Mouse (Mus musculus) lung, adult 18-20 months (tissue): ENCODE measurements at regions not wholly inside any gene's neighbourhood (a gene's known extent, or its start where the extent isn't known, plus 50 kb on each side); places are given as distances from the start of the nearest gene placed in this dataset.

Experiments
- DNase-seq, 2 experiments: peaks; one replicate each; pipeline ENCODE4 v3.0.0; 2022; ENCODE audit warnings: mixed read lengths in 2 of 2

DNA sequence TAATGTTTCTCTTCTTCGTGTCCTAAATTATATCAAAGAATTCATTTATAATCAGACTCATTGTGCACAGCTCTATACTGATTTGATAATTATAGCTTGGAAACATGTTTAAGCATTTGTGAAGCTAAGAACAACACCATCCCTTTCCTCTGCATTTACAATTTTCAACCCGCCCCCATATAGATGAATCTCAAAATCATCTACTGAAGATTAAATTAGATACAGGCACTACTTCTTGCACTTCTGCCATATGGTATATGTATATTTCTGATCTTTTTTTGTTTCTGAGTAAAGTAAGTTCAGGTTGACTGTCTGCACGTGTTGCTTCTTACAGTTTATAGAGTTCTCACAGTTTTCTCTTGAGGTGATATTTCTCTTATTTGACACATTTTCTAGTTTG is 583.1 kb upstream of the C030005K15Rik start:
- no peak for DNase-seq

DNA sequence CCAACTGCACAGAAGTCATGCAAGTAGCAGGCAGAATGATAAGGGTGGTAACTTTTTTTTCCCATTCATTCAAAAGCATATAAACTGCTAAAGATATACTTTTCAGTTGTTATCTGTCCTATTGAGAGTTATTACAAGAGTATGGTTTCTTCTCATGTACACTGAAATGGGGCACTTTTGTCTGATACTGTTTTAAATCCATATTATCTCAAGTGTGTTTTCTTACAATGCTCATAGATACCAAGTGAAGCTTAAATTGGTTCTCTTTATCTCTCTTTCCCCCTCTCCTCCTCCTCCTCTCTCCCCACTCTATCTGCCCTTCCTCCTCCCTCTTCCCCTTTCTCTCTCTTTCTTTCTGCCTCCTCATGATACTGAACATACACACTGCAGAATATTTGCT is 584.8 kb upstream of the C030005K15Rik start:
- DNase-seq, result no peak

DNA sequence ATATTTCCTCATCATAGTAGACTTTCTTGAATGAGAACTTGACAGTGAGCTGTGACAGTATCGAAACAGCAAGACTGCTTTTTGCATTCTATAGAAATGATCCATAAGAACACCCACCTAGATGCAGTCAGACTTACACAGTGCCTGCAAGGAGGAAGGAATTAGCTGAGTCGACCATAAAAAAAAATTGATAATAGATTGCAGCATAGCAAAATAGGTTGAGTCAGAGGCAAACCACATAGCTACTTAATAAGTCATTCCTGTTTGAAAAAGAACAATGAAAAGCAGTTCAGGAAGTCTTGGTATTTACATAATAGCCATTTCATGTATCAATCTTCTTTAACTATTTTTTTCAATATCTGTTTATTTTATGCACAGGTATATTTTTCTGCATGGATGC is 591.9 kb upstream of the C030005K15Rik start:
- no peak for DNase-seq

DNA sequence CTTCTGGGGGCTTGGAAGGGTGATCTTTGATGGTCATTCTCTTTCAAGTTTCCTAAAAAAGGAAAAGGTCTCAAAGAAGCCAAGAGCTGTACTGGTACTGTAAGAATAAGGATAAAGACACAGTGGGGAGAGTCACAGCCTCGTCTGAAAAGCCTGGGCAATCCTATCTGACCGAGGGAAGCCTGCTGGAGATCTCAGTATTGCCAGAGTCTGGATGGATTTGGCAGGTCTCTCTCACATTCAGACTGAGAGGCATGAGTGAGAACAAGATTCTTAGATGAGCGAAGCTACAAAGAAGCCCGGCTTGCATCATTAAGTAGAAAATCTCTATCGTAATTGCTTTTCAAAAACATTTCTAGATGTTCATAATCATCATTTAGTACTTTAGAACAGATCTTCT is 590.4 kb upstream of the Atp2b1 start:
- DNase-seq, result no peak

DNA sequence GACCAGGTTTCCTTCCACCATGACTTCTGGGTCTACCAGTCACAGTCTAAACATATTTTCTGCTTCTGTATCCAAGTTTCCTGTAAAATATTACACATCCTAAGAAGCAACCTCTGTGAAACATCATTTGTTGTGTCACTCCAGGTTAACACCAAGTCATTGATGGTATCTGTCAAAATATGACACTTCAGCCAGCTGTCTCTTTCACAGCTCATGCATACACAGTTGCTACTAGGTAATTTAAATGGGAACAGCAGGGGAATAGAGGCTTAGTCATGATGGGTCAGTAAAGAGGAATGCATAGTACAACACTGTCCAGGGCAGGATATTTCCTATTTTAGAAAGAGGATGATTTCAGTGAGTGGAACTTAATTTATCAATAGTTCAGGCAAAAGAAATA is 589.6 kb upstream of the Atp2b1 start:
- no peak for DNase-seq

DNA sequence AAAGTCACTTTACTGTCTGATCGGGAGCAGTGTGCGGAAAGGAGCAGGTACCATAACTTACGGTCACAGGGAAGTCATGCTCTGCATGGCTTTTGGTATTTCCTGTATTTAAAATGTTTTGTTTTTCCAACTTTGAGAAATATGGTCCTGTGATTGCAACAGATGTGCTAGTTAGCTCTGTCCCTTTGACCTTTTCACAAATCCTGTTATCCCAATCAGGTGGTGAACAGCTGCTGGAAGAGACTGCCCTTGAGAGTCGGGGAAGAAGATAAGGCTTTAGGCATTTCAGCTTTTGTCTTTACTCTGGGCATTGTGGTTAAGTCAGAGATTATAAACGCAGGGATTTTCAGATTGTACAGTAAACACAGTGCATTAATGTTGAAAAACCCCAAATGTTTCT is 588.5 kb upstream of the Atp2b1 start:
- no peak for DNase-seq

DNA sequence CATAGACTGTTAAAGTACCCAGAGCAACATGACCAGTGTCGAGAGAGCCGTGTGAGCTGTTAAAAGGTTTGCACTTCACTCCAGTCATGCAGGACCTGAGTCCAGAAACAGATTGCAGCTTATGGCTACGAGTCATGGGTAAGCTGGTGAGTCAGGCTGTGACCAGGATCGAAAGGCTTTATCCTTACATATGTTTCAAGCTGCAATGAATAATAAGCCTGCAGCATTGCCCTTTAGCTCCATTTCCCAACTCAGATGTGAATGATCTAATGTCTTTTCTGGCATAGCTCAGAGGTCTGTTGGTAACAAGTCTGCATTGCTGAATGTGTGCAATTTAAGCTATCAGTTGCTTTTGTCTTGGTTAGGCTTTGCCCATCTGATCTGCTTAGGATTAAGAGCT is 581.5 kb upstream of the Atp2b1 start:
- DNase-seq, result no peak

DNA sequence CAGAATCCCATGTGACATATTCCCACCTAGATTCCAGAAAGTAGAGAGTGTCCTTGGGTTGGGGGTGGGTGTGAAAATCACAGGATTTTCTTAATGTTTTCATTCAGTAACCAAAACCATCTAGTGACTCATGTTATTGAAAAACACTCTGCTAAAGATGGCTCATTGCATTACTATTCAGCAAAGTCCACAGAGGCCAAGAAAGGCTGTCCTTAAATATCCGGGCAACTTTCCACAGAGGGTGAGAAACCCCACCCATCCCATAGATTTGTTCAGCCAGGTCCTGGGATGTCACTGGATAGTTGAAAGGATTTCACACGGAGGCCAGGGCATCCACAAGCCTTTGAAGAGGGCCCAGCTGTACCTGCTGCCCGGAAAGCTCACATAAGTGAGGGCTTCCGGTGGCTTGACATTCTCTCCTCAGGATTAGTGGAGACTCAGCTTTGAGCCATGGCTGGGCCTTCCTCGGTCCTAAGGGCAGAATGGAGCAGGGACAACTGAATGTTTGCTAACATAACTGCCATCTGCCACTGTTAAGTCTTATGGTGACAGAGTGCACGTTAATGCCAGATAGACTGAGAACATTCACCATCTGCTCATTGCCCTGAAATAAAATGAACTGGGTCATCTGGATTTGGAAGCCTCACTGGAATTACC is 580.7 kb upstream of the Atp2b1 start:
- peak; percentile 4 to 15 for DNase-seq

DNA sequence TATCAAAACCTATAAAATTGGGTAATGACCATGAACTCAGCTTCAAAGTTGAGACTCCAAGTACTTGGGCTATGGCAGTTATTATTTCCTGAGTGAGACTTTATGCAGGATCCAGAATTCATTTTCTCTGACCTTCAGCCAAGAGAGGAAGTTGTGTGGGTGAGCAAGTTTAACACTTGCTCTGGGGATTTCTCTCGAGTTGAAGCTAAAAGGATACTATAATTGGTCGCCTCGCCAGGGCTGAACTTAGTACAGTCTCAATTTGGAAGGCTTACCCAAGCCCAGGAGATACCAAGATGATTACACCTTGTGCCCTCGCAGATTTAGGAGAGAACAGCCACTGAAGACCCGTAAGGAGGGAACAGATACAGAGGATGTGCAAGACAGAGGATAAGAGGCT is 570.4 kb upstream of the Atp2b1 start:
- no peak for DNase-seq

DNA sequence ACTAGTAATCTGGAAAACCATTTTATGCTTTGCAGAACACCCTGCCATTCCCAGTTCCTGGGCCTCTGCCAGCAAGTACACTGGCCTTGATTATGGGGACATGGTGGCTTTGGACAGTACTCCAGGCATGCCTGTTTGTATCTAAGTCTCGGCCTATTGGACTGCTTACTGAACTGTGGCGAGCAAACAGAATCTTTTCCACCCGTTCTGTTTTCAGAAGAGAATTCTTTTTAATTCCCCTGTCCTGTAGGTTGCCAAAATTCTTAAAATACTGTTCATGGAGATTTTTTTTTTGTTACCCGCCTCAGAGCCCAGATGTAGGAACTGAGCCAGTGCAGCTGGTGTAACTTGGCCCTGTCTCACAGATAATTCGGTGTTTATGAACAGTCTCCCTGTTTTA is 564.7 kb upstream of the Atp2b1 start:
- peak; percentile 5 to 7 for DNase-seq

DNA sequence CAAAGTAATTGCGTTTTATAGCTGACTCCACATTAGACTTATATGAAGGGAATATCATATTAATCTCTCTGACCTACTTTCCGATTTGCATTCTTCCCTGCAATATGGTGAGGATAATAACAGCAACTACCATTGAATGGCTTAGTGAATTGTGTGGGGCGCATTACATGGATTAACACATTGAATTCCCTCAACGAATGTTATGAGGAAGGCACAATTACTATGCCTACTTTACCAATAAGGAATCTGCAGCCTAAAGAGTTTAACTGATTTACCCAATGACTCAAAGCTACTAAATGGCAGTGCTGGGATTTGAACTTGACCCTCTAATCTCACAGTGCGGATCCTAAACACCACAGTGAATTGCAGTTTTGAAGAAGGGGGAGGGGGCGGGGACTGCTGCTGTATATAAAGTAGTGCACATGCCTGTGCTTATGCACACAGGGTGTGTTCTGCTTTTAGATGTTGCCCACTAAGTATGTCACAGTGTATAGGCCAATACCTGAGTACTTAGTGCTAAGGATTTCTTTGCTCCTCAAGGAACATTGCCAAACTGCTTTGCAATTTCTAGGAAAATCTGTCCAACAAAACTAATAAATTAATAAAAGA is 563.8 kb upstream of the Atp2b1 start:
- no peak for DNase-seq

DNA sequence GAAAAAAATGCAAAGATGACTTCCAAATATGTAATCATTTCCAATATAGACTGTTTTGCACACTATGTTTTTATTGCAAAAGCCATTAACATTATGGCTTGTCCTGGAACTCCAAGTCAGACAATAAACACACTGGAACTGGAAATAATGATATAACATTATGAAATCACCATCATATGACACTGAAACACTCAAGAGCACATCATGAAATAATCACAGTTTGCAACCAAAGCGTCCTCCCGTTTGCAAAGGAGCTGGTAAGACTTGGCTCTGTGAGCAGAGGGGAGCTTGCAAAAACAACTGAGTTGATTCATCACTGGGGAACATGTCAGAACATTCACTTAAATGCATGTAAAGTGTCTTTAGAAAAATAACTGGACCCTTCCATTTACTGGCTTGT is 562.1 kb upstream of the Atp2b1 start:
- no peak for DNase-seq

DNA sequence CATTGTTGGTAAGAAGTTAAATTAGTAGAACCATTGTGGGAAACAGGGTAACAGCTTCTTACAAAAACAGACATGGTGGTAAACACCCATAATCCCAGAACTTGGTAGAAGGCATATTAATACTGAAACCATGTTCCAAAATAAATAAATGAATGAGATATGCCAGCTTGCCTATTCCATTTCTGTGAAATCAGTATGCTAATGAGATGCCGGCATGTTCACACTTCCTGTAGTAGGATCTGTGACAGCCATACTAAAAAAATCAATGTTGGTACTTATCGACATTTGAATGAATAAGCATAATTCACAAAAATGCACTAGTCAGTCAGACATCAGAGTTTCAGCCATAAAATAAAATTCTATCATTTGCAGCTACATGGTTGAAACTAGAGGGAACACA is 559.7 kb upstream of the Atp2b1 start:
- DNase-seq, result no peak

DNA sequence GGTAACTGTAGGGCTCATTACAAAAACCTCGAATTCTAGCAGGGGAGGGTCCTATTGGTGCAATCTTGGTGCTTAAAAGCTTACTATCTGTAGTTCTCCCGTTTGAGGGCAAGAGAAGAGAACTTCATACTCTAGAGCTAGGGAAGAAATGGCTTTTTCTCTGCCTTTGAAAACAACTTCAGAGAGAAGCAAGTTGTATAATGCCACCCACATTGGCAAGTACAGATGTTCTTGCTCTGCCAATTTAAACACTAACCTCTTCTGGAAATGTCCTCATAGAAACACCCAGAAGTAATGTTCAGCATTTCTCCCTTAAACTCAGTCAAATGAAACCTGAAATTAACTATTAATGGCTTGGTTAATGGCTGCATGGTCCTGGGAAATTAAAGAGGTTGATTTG is 549.6 kb upstream of the Atp2b1 start:
- no peak for DNase-seq

DNA sequence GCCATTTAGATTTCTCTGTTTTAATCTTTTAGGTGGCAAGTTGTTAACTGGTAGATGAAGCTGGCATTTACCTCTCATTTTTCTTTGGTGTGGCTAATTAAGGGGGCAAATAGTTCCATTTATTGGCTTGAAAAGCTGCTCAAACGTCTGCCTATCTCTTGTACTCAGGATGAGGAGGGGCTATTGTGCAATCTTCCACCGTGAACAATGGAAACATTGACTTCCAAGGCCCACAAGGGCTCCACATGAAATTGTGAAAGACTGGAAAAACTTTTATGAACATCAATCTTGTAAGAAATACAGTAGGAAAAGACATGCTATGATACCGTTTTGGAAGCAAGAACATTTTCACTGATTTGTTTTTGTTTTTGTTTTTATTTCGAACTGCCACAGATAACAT is 541.6 kb upstream of the Atp2b1 start:
- DNase-seq, result peak in 1 of 2 experiments; percentile 7

DNA sequence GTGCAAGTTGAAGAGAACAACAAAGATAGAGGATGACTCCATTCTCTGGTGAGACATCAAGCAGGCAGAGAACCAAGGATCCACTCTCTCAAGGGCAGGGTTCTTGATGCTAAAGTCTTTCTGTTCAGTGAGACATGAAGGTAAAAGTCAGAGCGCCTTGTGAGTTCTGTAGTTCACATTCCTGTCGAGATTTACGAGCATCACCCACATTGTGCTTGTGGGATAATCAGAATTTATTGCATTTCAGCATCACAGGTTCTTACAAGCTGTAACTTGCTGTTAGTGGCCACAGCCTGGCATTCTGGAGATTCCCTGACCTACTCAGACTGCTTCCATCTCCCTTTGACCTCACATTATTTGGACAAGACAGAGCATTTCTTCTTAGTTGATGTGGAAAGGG is 540.9 kb upstream of the Atp2b1 start:
- DNase-seq, result no peak

DNA sequence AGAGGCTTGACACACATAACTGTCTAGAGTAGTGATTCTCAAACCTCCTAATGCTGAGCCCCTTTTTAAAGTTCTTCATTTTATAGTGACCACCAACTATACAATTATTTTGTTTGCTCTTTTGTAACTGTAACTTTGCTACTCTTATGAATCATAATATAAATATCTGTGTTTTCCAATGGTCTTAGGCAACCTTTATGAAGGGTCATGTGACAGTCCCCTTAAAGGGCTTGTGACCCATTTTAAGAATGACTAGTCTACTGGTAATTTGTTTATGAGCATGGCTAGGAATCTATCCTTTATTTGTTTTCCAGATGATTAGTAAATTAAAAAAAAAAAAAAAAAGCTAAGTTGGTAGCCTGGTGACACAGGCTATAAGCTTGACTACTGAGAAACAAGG is 539.5 kb upstream of the Atp2b1 start:
- DNase-seq, result no peak

DNA sequence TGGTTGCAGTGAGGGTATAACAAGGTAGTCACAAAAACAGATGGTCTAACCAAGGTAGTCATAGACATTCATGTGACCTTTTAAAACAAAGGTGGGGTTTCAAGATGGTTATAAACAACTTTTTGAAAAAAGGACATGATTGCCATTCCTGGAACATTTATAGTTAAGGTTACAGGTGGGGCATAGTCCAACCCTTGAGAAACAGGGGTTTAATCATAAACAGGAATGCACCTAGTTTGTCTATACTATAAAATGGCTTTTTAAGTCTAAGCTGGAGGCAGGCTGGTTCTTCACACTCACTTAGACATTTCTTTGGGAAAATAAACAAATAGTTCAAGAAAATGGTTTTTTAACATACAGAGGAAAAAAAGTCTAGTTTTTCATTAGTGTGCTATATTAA is 525.7 kb upstream of the Atp2b1 start:
- DNase-seq, result no peak

DNA sequence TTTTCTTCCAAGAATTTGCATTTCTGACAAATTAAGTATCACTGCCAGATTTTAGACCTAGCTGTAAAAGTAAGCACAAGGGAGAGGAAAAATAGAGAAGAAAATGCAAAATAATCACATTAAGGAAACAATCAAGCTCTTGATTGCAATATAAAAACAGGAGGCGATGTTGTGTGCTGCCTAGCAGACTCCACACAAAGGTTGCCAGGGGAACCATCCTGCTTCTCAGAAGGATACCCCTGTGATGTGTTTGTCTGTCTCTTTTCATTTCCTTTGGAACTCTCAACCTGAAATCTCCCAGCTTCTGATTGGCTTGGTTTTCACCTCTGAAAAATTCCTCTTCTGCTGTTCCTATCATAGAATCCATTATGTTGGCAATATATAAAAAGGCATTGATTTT is 514.3 kb upstream of the Atp2b1 start:
- no peak for DNase-seq

DNA sequence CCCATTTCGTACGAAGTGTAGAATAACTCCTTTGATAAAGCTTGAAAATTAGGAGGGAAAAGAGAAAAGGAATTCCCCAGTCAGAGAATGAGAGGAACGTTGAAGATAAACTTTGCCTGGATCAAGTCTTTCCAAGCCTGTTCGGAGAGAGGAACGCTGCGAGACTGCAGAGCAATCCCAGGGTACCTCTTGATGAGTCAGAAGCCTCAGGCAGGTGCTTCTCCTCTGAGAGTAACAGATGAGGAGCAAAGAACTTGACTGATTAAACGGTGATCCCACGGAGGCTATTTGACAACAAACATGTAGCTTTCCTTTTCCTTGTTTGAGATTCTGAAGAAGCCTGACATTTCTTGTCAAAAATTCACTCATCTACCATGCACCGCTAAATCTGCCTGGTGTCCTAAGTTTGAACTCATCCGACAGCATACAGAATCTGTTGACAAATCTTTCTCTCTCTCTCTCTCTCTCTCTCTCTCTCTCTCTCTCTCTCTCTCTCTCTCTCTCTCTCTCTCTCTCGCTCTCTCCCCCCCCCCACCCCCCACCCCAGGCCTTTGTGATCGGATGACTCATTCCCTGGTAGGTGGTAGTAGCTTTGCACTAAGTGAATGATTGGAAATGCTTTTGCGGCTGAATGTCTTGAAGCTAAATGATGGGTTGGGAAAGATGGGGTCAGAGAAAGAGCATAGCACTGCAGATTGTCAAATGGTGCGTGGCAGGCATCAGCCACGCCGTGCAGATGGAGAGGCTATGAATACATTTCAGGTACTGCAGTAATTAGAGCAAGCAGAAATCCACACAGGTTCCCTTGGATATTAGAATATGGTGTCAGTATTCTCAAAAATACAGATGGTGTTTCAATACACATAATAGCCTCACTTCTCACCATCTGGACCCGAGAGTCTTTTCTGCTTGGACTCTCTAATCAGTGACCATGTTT is 496.1 kb upstream of the Atp2b1 start:
- DNase-seq, result no peak

DNA sequence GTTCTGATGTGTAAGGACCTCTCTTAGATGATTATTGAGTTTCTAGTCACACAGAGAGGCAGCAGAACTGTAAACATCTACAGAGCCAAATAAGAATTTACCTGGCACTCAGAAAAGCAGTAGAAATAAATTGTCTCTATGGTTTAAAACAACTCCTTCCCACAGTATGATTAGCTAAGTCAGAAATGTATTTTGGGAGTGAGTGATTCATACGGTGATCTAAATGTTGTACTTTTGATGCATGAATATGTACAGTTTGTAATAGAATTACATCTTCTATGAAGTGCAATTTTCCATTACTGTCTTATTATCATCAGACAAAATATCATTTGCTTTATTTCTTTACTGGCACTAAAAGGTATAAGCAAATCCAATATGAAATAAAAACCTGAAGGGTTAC is 489.8 kb upstream of the Atp2b1 start:
- no peak for DNase-seq

DNA sequence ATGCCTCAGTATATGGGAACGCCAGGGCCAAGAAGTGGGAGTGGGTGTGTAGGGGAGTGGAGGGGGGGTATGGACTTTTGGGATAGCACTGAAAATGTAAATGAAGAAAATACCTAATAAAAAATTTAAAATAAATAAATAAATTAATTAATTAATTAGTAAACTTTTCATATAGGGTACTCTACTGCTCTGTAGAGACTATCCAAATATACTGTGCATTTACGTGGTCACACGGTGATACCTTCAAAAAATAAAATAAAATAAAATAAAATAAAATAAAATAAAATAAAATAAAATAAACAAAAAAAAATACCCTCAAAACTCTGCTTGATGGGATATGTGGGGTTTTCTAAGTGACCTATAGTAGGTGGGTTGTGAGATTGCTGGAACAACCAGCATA is 479.2 kb upstream of the Atp2b1 start:
- DNase-seq, result no peak

DNA sequence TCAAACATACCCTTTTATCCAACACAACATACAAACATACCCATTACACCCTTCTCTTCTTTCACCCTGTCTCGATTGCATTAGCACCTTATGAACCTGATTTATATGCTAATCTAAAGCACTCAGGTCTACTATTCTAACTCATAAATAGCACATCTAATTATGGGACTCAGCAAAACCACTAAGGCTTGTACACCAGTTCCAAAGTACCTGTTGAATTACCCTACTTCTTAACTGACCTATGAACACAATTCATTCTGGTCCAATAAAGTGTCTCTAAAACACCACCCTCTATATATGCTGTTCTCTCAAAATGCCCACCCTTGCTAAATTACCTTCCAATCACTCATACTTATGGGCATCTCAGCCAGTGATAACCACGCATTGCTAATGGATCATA is 452.7 kb upstream of the Atp2b1 start:
- DNase-seq, result no peak

DNA sequence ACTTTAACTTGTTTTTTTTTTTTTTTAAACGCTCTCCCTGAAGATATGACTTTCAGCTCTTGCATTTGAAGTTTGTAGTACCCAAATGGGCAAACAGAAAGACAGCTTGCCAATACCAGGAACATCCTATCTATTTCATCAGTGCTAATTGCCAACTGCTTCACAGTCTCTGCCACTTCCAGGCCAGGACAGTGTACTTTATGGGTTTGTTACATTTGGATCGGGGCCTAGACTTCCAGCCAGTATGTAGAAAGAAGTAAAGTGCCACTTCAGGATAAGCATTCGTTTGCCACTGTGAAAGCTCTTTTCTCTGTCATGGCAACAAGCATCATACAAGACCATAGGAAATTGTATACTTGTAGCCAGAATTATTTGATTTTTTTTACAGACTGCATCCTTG is 439.6 kb upstream of the Atp2b1 start:
- peak in 1 of 2 experiments; percentile 18 for DNase-seq
